Mouse (Mus musculus): ENCODE measurements around the gene Fh1. TPM values are rescaled to one million over a fixed set of nuclear protein-coding genes. Genes with fewer than 3 reads are reported as not detected.

The Fh1 gene
- polyA plus RNA-seq, 1 experiment: 61.7 TPM

- DNase-seq (ENCODE audit: low read depth): no peak
- TF ChIP-seq POLR2A (IDR thresholded peaks at IDR 0.05; ENCODE audit: borderline replicate concordance, extremely low read depth, insufficient read depth, insufficient read length, poor library complexity, severe bottlenecking) (no peak), CTCF (IDR thresholded peaks at IDR 0.05; ENCODE audit: borderline replicate concordance, extremely low read depth, insufficient read depth, insufficient read length) (no peak)
These were observed 5.5 kb downstream of the Fh1 start, which contains the start of gene Kmo for GRCm38 (mm10) chr1:175619814-175620431. Kmo (plus strand) TSS chr1:175620381.

GRCm38 (mm10) chr1:175614992-175615391, 10.4 kb downstream of the Fh1 start:
- DNase-seq (ENCODE audit: low read depth): no peak
- TF ChIP-seq CTCF (IDR thresholded peaks at IDR 0.05; ENCODE audit: borderline replicate concordance, extremely low read depth, insufficient read depth, insufficient read length) (no peak), POLR2A (IDR thresholded peaks at IDR 0.05; ENCODE audit: borderline replicate concordance, extremely low read depth, insufficient read depth, insufficient read length, poor library complexity, severe bottlenecking) (no peak)

GRCm38 (mm10) chr1:175608708-175609107, 16.7 kb downstream of the Fh1 start:
- TF ChIP-seq POLR2A (IDR thresholded peaks at IDR 0.05; ENCODE audit: borderline replicate concordance, extremely low read depth, insufficient read depth, insufficient read length, poor library complexity, severe bottlenecking) (no peak), CTCF (IDR thresholded peaks at IDR 0.05; ENCODE audit: borderline replicate concordance, extremely low read depth, insufficient read depth, insufficient read length) (no peak)

GRCm38 (mm10) chr1:175607838-175608585, 17.4 kb downstream of the Fh1 start:
- DNase-seq (ENCODE audit: low read depth): no peak
- TF ChIP-seq CTCF (IDR thresholded peaks at IDR 0.05; ENCODE audit: borderline replicate concordance, extremely low read depth, insufficient read depth, insufficient read length) (no peak), POLR2A (IDR thresholded peaks at IDR 0.05; ENCODE audit: borderline replicate concordance, extremely low read depth, insufficient read depth, insufficient read length, poor library complexity, severe bottlenecking) (no peak)

More at GRCm38 (mm10) chr1:175608708-175609107, 16.7 kb downstream of the Fh1 start:
- no peak for DNase-seq (ENCODE audit: low read depth)

GRCm38 (mm10) chr1:175607308-175607707, 18.1 kb downstream of the Fh1 start:
- TF ChIP-seq CTCF (IDR thresholded peaks at IDR 0.05; ENCODE audit: borderline replicate concordance, extremely low read depth, insufficient read depth, insufficient read length) (no peak), POLR2A (IDR thresholded peaks at IDR 0.05; ENCODE audit: borderline replicate concordance, extremely low read depth, insufficient read depth, insufficient read length, poor library complexity, severe bottlenecking) (no peak)
- DNase-seq (ENCODE audit: low read depth): no peak

GRCm38 (mm10) chr1:175603390-175603789, 22.0 kb downstream of the Fh1 start:
- TF ChIP-seq CTCF (IDR thresholded peaks at IDR 0.05; ENCODE audit: borderline replicate concordance, extremely low read depth, insufficient read depth, insufficient read length) (peak; percentile 65), POLR2A (IDR thresholded peaks at IDR 0.05; ENCODE audit: borderline replicate concordance, extremely low read depth, insufficient read depth, insufficient read length, poor library complexity, severe bottlenecking) (no peak)
- DNase-seq (ENCODE audit: low read depth): peak; percentile 79

GRCm38 (mm10) chr1:175602231-175602630, 23.2 kb downstream of the Fh1 start:
- TF ChIP-seq CTCF (IDR thresholded peaks at IDR 0.05; ENCODE audit: borderline replicate concordance, extremely low read depth, insufficient read depth, insufficient read length) (no peak), POLR2A (IDR thresholded peaks at IDR 0.05; ENCODE audit: borderline replicate concordance, extremely low read depth, insufficient read depth, insufficient read length, poor library complexity, severe bottlenecking) (no peak)
- no peak for DNase-seq (ENCODE audit: low read depth)

GRCm38 (mm10) chr1:175592832-175593231, 32.6 kb downstream of the Fh1 start:
- no peak for DNase-seq (ENCODE audit: low read depth)
- no peak for TF ChIP-seq POLR2A (IDR thresholded peaks at IDR 0.05; ENCODE audit: borderline replicate concordance, extremely low read depth, insufficient read depth, insufficient read length, poor library complexity, severe bottlenecking)
- no peak for TF ChIP-seq CTCF (IDR thresholded peaks at IDR 0.05; ENCODE audit: borderline replicate concordance, extremely low read depth, insufficient read depth, insufficient read length)

- no peak for DNase-seq (ENCODE audit: low read depth)
- TF ChIP-seq CTCF (IDR thresholded peaks at IDR 0.05; ENCODE audit: borderline replicate concordance, extremely low read depth, insufficient read depth, insufficient read length) (no peak), POLR2A (IDR thresholded peaks at IDR 0.05; ENCODE audit: borderline replicate concordance, extremely low read depth, insufficient read depth, insufficient read length, poor library complexity, severe bottlenecking) (no peak)
These were observed 38.8 kb downstream of the Fh1 start for GRCm38 (mm10) chr1:175586656-175587055.

GRCm38 (mm10) chr1:175585267-175585666, 40.2 kb downstream of the Fh1 start:
- no peak for DNase-seq (ENCODE audit: low read depth)
- TF ChIP-seq POLR2A (IDR thresholded peaks at IDR 0.05; ENCODE audit: borderline replicate concordance, extremely low read depth, insufficient read depth, insufficient read length, poor library complexity, severe bottlenecking) (no peak), CTCF (IDR thresholded peaks at IDR 0.05; ENCODE audit: borderline replicate concordance, extremely low read depth, insufficient read depth, insufficient read length) (no peak)

GRCm38 (mm10) chr1:175582799-175583198, 42.6 kb downstream of the Fh1 start:
- DNase-seq (ENCODE audit: low read depth): no peak
- no peak for TF ChIP-seq CTCF (IDR thresholded peaks at IDR 0.05; ENCODE audit: borderline replicate concordance, extremely low read depth, insufficient read depth, insufficient read length)
- no peak for TF ChIP-seq POLR2A (IDR thresholded peaks at IDR 0.05; ENCODE audit: borderline replicate concordance, extremely low read depth, insufficient read depth, insufficient read length, poor library complexity, severe bottlenecking)

Data from brain, embryonic 14.5 days (tissue).